Mouse (Mus musculus) gonadal fat pad, adult 2 months (tissue): ENCODE data around the gene Agxt. TPM values are rescaled to one million over a fixed set of nuclear protein-coding genes. Genes with fewer than 3 reads are reported as not detected.

ENCODE experiments used
- DNase-seq: peaks from one replicate; pipeline ENCODE4 v3.0.0-alpha.2; 2012; ENCODE audit warnings: low read depth
- polyA plus RNA-seq: library from polyadenylated mRNA; depleted of rRNA; stranded (reverse); fragments of >200 nt; gene quantifications from 2 replicates; pipeline ENCODE4 v1.2.3, GENCODE M21; 2012; rRNA removed

Gene Agxt
- 0.22 TPM in 1 of 2 replicates, not detected in the other for polyA plus RNA-seq

GRCm38 (mm10) chr1:93135036-93135526, at the start of gene Agxt:
Agxt (plus strand) TSS chr1:93135240.
- no peak for DNase-seq

GRCm38 (mm10) chr1:93092582-93092981, 42.5 kb upstream of the Agxt start:
- DNase-seq, result no peak

GRCm38 (mm10) chr1:93098956-93099355, 36.1 kb upstream of the Agxt start:
- no peak for DNase-seq

- no peak for DNase-seq
Observed at GRCm38 (mm10) chr1:93100243-93100575, 34.8 kb upstream of the Agxt start.

- DNase-seq, result no peak
Observed at GRCm38 (mm10) chr1:93100576-93101491, 34.2 kb upstream of the Agxt start.

- DNase-seq, result no peak
Observed at GRCm38 (mm10) chr1:93101571-93102061, 33.4 kb upstream of the Agxt start, which contains the start of gene Kif1a. Kif1a (minus strand) TSS chr1:93101951.

GRCm38 (mm10) chr1:93102700-93103099, 32.3 kb upstream of the Agxt start:
- no peak for DNase-seq

- no peak for DNase-seq
Observed at GRCm38 (mm10) chr1:93114713-93115463, 20.2 kb upstream of the Agxt start.

- DNase-seq, result no peak
Observed at GRCm38 (mm10) chr1:93115471-93115870, 19.6 kb upstream of the Agxt start.

GRCm38 (mm10) chr1:93118816-93119215, 16.2 kb upstream of the Agxt start:
- DNase-seq, result no peak

GRCm38 (mm10) chr1:93123179-93123854, 11.7 kb upstream of the Agxt start:
- no peak for DNase-seq

GRCm38 (mm10) chr1:93124066-93124465, 11.0 kb upstream of the Agxt start:
- no peak for DNase-seq

- no peak for DNase-seq
Observed at GRCm38 (mm10) chr1:93125256-93125655, 9.8 kb upstream of the Agxt start.

GRCm38 (mm10) chr1:93128209-93128608, 6.8 kb upstream of the Agxt start:
- no peak for DNase-seq

GRCm38 (mm10) chr1:93128710-93129349, 6.2 kb upstream of the Agxt start:
- no peak for DNase-seq

GRCm38 (mm10) chr1:93130242-93130983, 4.6 kb upstream of the Agxt start:
- DNase-seq, result no peak

- DNase-seq, result no peak
Observed at GRCm38 (mm10) chr1:93132676-93133075, 2.4 kb upstream of the Agxt start.

- no peak for DNase-seq
Observed at GRCm38 (mm10) chr1:93138534-93138933, 3.5 kb downstream of the Agxt start.

- no peak for DNase-seq
Observed at GRCm38 (mm10) chr1:93139713-93140112, 4.7 kb downstream of the Agxt start.

- DNase-seq, result no peak
Observed at GRCm38 (mm10) chr1:93142871-93143270, 7.8 kb downstream of the Agxt start.

GRCm38 (mm10) chr1:93144176-93144575, 9.1 kb downstream of the Agxt start:
- DNase-seq, result no peak
